Comparison of ENCODE assay signal across 10 mouse cellular contexts in genomic region chr10:88591042-88591441, GRCm38 (mm10). TPM values are rescaled to one million over a fixed set of nuclear protein-coding genes. Genes with fewer than 3 reads are reported as not detected.
DNase-seq lines count a peak whose midpoint lies in the region; ATAC-seq lines count a peak whose summit lies in the region.
"Had no signal": no experiment of that assay in that cellular context is flagged by ENCODE, and none has a peak within 500 bp of the region (broad histone marks: within the 10 kb centered on the region; RNA-seq: fewer than 3 reads in every experiment).

No protein-coding gene starts in this region.

- no peaks in the 10 kb centered on the region for H3K36me3 ChIP-seq in midbrain, embryonic 16.5 days (ENCODE audit: control insufficient read depth, insufficient read depth, low read length)
- no peaks in the 10 kb centered on the region for H3K36me3 ChIP-seq in midbrain, embryonic 11.5 days (ENCODE audit: control insufficient read depth, insufficient read depth, low read length)
- H3K36me3 ChIP-seq: heart, embryonic 13.5 days; liver, embryonic 15.5 days had no signal

- H3K4me2 ChIP-seq in midbrain, embryonic 16.5 days (ENCODE audit: low read length) = no peak overlapping the region
- H3K4me2 ChIP-seq in midbrain, embryonic 11.5 days = no peak overlapping the region
- H3K4me2 ChIP-seq: heart, embryonic 13.5 days; liver, embryonic 15.5 days had no signal

- no peaks in the 10 kb centered on the region for H3K9me3 ChIP-seq in midbrain, embryonic 16.5 days (replicated peaks; ENCODE audit: control insufficient read depth, low read length, poor library complexity, severe bottlenecking)
- H3K9me3 ChIP-seq in midbrain, embryonic 11.5 days (ENCODE audit: control insufficient read depth, low read length) = no peaks in the 10 kb centered on the region
- H3K9me3 ChIP-seq: heart, embryonic 13.5 days; liver, embryonic 15.5 days had no signal

- no peak overlapping the region for H3K9ac ChIP-seq in midbrain, embryonic 16.5 days (ENCODE audit: low read depth, low read length)
- no peak overlapping the region for H3K9ac ChIP-seq in midbrain, embryonic 11.5 days (ENCODE audit: low read length)
- H3K9ac ChIP-seq: heart, embryonic 13.5 days; liver, embryonic 15.5 days had no signal

- 0 out of 2 replicates have a peak, but pooled peaks have one; percentile 54 for ATAC-seq in midbrain, embryonic 16.5 days
- no peak for ATAC-seq in midbrain, embryonic 11.5 days (ENCODE audit: low FRiP score)
- no peak for ATAC-seq in granulocyte monocyte progenitor cell, adult 5-6 weeks (replicated peaks; ENCODE audit: poor library complexity, severe bottlenecking)

- H3K27ac ChIP-seq in midbrain, embryonic 16.5 days (ENCODE audit: low read length) = no peak overlapping the region
- H3K27ac ChIP-seq in midbrain, embryonic 11.5 days (ENCODE audit: low read depth, low read length) = no peak overlapping the region
- H3K27ac ChIP-seq: heart, embryonic 13.5 days; liver, embryonic 15.5 days had no signal

- no peaks in the 10 kb centered on the region for H3K27me3 ChIP-seq in midbrain, embryonic 16.5 days (ENCODE audit: control insufficient read depth, insufficient read depth, low read depth, low read length)
- H3K27me3 ChIP-seq in midbrain, embryonic 11.5 days (ENCODE audit: control insufficient read depth, insufficient read depth, low read length) = no peaks in the 10 kb centered on the region
- H3K27me3 ChIP-seq: liver, embryonic 15.5 days had no signal

- H3K4me1 ChIP-seq in midbrain, embryonic 16.5 days (ENCODE audit: control insufficient read depth, insufficient read depth, low read length) = no peaks in the 10 kb centered on the region
- no peaks in the 10 kb centered on the region for H3K4me1 ChIP-seq in midbrain, embryonic 11.5 days (ENCODE audit: control insufficient read depth, insufficient read depth, low read length)
- H3K4me1 ChIP-seq: heart, embryonic 13.5 days; liver, embryonic 15.5 days had no signal

- H3K4me3 ChIP-seq in midbrain, embryonic 16.5 days (ENCODE audit: low read depth, low read length) = no peak overlapping the region
- no peak overlapping the region for H3K4me3 ChIP-seq in midbrain, embryonic 11.5 days (ENCODE audit: low read depth, low read length)
- H3K4me3 ChIP-seq: heart, embryonic 13.5 days; liver, embryonic 15.5 days had no signal

- 59% methylated on average over 12 of the region's 12 CpGs for WGBS in midbrain, embryonic 16.5 days
- 69% methylated on average over 12 of the region's 12 CpGs for WGBS in midbrain, embryonic 11.5 days

- DNase-seq in adrenal gland, adult (ENCODE audit: inconsistent age in 2 of 2, low spot score in 1 of 2) = peak; percentile 34 to 58
- no peak for DNase-seq in adrenal gland, postnatal 4 days (ENCODE audit: low spot score in 2 of 2)
- DNase-seq in midbrain, embryonic 11.5 days (ENCODE audit: low spot score, missing footprints) = no peak
- DNase-seq in gastrocnemius, postnatal 4 days (ENCODE audit: low spot score in 2 of 2) = peak; percentile 25 to 69
- peak; percentile 16 to 36 for DNase-seq in right cerebral cortex, postnatal 36 days (ENCODE audit: low spot score in 2 of 2)
- DNase-seq in embryo, embryonic 10 days (ENCODE audit: low spot score) = no peak

RNA-seq across cellular contexts. Expression of gene Mybpc1, which starts 13.9 kb away (rescaled TPM):
- total RNA-seq in adrenal gland, postnatal 4 days (2021) = 10 to 100 TPM; 28.9 to 88.8 TPM
- polyA plus RNA-seq in midbrain, embryonic 16.5 days (2015; fragmentation: Nextera tagmentation; extraction: Ambion mirVana) = 1.5 and 1.9 TPM in 2 replicates
- polyA plus RNA-seq in midbrain, embryonic 11.5 days (2014; fragmentation: Nextera tagmentation; extraction: Ambion mirVana) = 2.1 and 2.9 TPM in 2 replicates
- 1,000 to 10,000 TPM; 2,325 to 2,389 TPM for total RNA-seq in gastrocnemius, postnatal 4 days (2021)
- total RNA-seq in granulocyte monocyte progenitor cell, adult 5-6 weeks (2014; fragmentation: Nextera tagmentation) = not detected in 2 replicates
- not detected in 2 replicates for total RNA-seq in granulocyte monocyte progenitor cell, adult 5-6 weeks (2017)

Comparison
In these comparisons a context has a peak if more than half of its experiments do, and no peak if none do; other contexts are left out.
1. DNase-seq: peak in adrenal gland, adult (2 of 2), gastrocnemius, postnatal 4 days (2 of 2) and right cerebral cortex, postnatal 36 days (2 of 2); none in adrenal gland, postnatal 4 days (0 of 2), midbrain, embryonic 11.5 days (single experiment) and embryo, embryonic 10 days (single experiment).
2. RNA of gene Mybpc1, which starts 13.9 kb away (total RNA-seq): 2,325 to 2,389 TPM in gastrocnemius, postnatal 4 days and 28.9 to 88.8 TPM in adrenal gland, postnatal 4 days; not detected in granulocyte monocyte progenitor cell, adult 5-6 weeks; every median in the first group is over 10 times any median in the second.